Mouse (Mus musculus) heart, postnatal 0 days (tissue): ENCODE measurements around the gene Hoxb6.

Source experiments
- CTCF ChIP-seq: IDR thresholded peaks from 2 replicates; pipeline ENCODE4 v1.5.1; 2016; ENCODE audit warnings: antibody characterized with exemption, control low read depth, low read depth
- EP300 ChIP-seq: IDR thresholded peaks from 2 replicates; pipeline ENCODE4 v1.6.1; 2016; ENCODE audit warnings: antibody characterized with exemption, low read depth

DNA sequence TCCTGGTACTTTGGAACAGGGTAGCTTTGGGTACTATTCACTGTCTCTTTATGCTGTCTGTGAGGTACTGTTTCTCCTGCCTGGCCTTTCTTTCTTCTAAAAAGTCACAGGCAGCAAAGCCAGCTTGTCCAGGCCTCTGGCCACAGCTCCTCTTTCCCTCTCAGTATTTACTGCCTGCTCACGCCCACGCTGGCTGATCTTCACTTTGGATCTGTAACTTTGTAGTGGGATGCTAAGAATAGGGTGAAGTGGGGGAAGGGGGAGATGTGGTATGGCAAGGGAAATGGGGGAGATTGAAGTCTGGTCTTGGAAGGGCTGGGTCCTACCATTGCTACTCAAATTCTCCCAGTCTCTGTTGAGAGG lies 41.7 kb downstream of the Hoxb6 start:
- no peak for TF ChIP-seq EP300
- TF ChIP-seq CTCF: no peak
